Mouse (Mus musculus): Measurements from ENCODE around the gene L3hypdh.

- no peak for TF ChIP-seq CTCF (IDR thresholded peaks at IDR 0.05; ENCODE audit: extremely low read depth, insufficient read depth, insufficient read length, insufficient replicate concordance)
- no peak for TF ChIP-seq POLR2A (IDR thresholded peaks at IDR 0.05; ENCODE audit: low read depth, low read length)
Measured at GRCm38 (mm10) chr12:72082370-72082769, 2.9 kb downstream of the L3hypdh start.
